Mouse (Mus musculus): ENCODE results near the gene Churc1.
"Not testable (repeated sequence)": the region's sequence is repeated elsewhere in the genome, so short reads cannot be mapped to it uniquely, and the experiment has no call there.

The Churc1 gene

GRCm38 (mm10) chr12:76765354-76765851 is at the start of gene Churc1, which contains the start of gene Fntb:
Gene Churc1 (plus strand): TSS chr12:76765538.
Gene Fntb (plus strand): TSS chr12:76765589.
- DNase-seq (ENCODE audit: low read depth): peak; percentile 97

- DNase-seq (ENCODE audit: low read depth): no peak
These were observed 47.0 kb upstream of the Churc1 start for GRCm38 (mm10) chr12:76718384-76718783.

- peak; percentile 33 for DNase-seq (ENCODE audit: low read depth)
These were observed 44.8 kb upstream of the Churc1 start for GRCm38 (mm10) chr12:76720572-76720971.

GRCm38 (mm10) chr12:76722026-76722425 is 43.3 kb upstream of the Churc1 start:
- no peak for DNase-seq (ENCODE audit: low read depth)

- no peak for DNase-seq (ENCODE audit: low read depth)
These were observed 37.4 kb upstream of the Churc1 start for GRCm38 (mm10) chr12:76727955-76728354.

- no peak for DNase-seq (ENCODE audit: low read depth)
These were observed 14.4 kb upstream of the Churc1 start for GRCm38 (mm10) chr12:76750866-76751459.

- peak; percentile 81 for DNase-seq (ENCODE audit: low read depth)
These were observed 12.6 kb upstream of the Churc1 start for GRCm38 (mm10) chr12:76752652-76753318.

- DNase-seq (ENCODE audit: low read depth): peak; percentile 24
These were observed 728 bp downstream of the Churc1 start for GRCm38 (mm10) chr12:76765901-76766630.

GRCm38 (mm10) chr12:76770841-76771500 is 5.6 kb downstream of the Churc1 start:
- DNase-seq (ENCODE audit: low read depth): no peak

GRCm38 (mm10) chr12:76771540-76771939 is 6.2 kb downstream of the Churc1 start:
- DNase-seq (ENCODE audit: low read depth): no peak

GRCm38 (mm10) chr12:76774652-76775051 is 9.3 kb downstream of the Churc1 start:
- no peak for DNase-seq (ENCODE audit: low read depth)

GRCm38 (mm10) chr12:76775132-76775531 is 9.8 kb downstream of the Churc1 start:
- DNase-seq (ENCODE audit: low read depth): no peak

GRCm38 (mm10) chr12:76776898-76777297 is 11.6 kb downstream of the Churc1 start:
- DNase-seq (ENCODE audit: low read depth): no peak

GRCm38 (mm10) chr12:76777845-76778244 is 12.5 kb downstream of the Churc1 start:
- DNase-seq (ENCODE audit: low read depth): no peak

- DNase-seq (ENCODE audit: low read depth): no peak
These were observed 13.2 kb downstream of the Churc1 start for GRCm38 (mm10) chr12:76778305-76779083.

- DNase-seq (ENCODE audit: low read depth): no peak
These were observed 14.6 kb downstream of the Churc1 start for GRCm38 (mm10) chr12:76779951-76780350.

GRCm38 (mm10) chr12:76780639-76781468 is 15.5 kb downstream of the Churc1 start:
- no peak for DNase-seq (ENCODE audit: low read depth)

- no peak for DNase-seq (ENCODE audit: low read depth)
These were observed 18.8 kb downstream of the Churc1 start for GRCm38 (mm10) chr12:76784056-76784619.

- no peak for DNase-seq (ENCODE audit: low read depth)
These were observed 25.2 kb downstream of the Churc1 start for GRCm38 (mm10) chr12:76790446-76791084.

GRCm38 (mm10) chr12:76792540-76792939 is 27.2 kb downstream of the Churc1 start:
- DNase-seq (ENCODE audit: low read depth): not testable (repeated sequence)

All from NIH3T3 (cell line).